Mouse (Mus musculus): Measurements from ENCODE around the gene Rimbp2.

GRCm38 (mm10) chr5:128769026-128769631, 184.2 kb downstream of the Rimbp2 start:
- no peak for TF ChIP-seq CTCF (IDR thresholded peaks at IDR 0.05; ENCODE audit: low read depth, low read length)
- TF ChIP-seq GATA1 (IDR thresholded peaks at IDR 0.05; ENCODE audit: borderline replicate concordance, low read length): no peak
- no peak for TF ChIP-seq TAL1 (conservative IDR thresholded peaks at IDR 0.05; ENCODE audit: low read depth, low read length)

All from G1E (cell line).